Mouse (Mus musculus) right cerebral cortex, postnatal 36 days (tissue): ENCODE data around the gene Gm17349.

Experiments
- DNase-seq, 2 experiments: peaks; one replicate each; pipeline ENCODE4 v3.0.0; 2022; ENCODE audit warnings: low spot score in 2 of 2, mixed read lengths in 1 of 2

Gm17349 gene

GRCm38 (mm10) chr15:99663964-99664599, 41.2 kb downstream of the Gm17349 start:
- peak in 1 of 2 experiments; percentile 39 for DNase-seq

- DNase-seq: no peak
Observed at GRCm38 (mm10) chr15:99662371-99662770, 42.9 kb downstream of the Gm17349 start.

GRCm38 (mm10) chr15:99661121-99661830, 44.0 kb downstream of the Gm17349 start:
- no peak for DNase-seq

GRCm38 (mm10) chr15:99658437-99658836, 46.9 kb downstream of the Gm17349 start:
- DNase-seq: no peak

- no peak for DNase-seq
Observed at GRCm38 (mm10) chr15:99655956-99656355, 49.3 kb downstream of the Gm17349 start.

- no peak for DNase-seq
Observed at GRCm38 (mm10) chr15:99653876-99654275, 51.4 kb downstream of the Gm17349 start.

GRCm38 (mm10) chr15:99653291-99653690, 52.0 kb downstream of the Gm17349 start:
- no peak for DNase-seq
